Mouse (Mus musculus) Patski (cell line): ENCODE measurements around the gene Hsf4. TPM values are rescaled to one million over a fixed set of nuclear protein-coding genes. Genes with fewer than 3 reads are reported as not detected.

Source experiments
- ATAC-seq: fragments of 100-300 bp; one replicate; pipeline ENCODE4 v1.8.0; 2021
- CTCF ChIA-PET: fragments of 350-600 bp; sonication (Branson Sonifier 250); formaldehyde crosslinking; loops from one replicate; lab custom pipeline; 2022; ENCODE audit warnings: inconsistent platforms; lab: Charles Lee
- POLR2A ChIA-PET: fragments of 350-600 bp; sonication (Branson Sonifier 250); formaldehyde crosslinking; loops from one replicate; lab custom pipeline; 2022; ENCODE audit warnings: antibody characterized with exemption, inconsistent platforms; lab: Charles Lee
- DNase-seq: peaks from one replicate; pipeline ENCODE4 v3.0.0-alpha.2; 2011; ENCODE audit warnings: low read depth, low spot score
- H3K27me3 ChIP-seq: fragments of 371-371 bp; one replicate; pipeline ENCODE4 v1.5.1; 2021
- CTCF ChIP-seq: fragments of 100-300 bp; IDR thresholded peaks from one replicate; pipeline ENCODE4 v1.5.1; 2021
- in situ Hi-C: fragments of 300-500 bp; cut with MboI; formaldehyde crosslinking; loops from 3 replicates; pipeline ENCODE4 v1.11.1; 2018; ENCODE audit warnings: low pct_unique_long_range_greater_than_20kb, mixed read lengths
- polyA plus RNA-seq: library from polyadenylated mRNA; unstranded; gene quantifications from one replicate; pipeline ENCODE4 v1.2.3, GENCODE M21; 2021

Gene Hsf4
- polyA plus RNA-seq, 1 experiment from 2014 or later, result 0.12 TPM

GRCm38 (mm10) chr8:105237442-105238142 is 32.0 kb upstream of the Hsf4 start:
- no peaks in the 10 kb centered on the region for H3K27me3 ChIP-seq
- in situ Hi-C loops, result no loop called here
- no peak for ATAC-seq
- ChIA-PET POLR2A (interaction anchor here (0.6 kb wide), 1 partner anchor 125 kb away, joined by 6 read pairs; no protein-coding TSS in a partner anchor), CTCF (interaction anchor here (1.0 to 1.3 kb wide), 3 partner anchors 8 to 53 kb away, joined by 3 read pairs; partner anchors contain the start of gene D230025D16Rik)
- no peak for DNase-seq
- no peak for TF ChIP-seq CTCF

GRCm38 (mm10) chr8:105241016-105241415 is 28.6 kb upstream of the Hsf4 start:
- TF ChIP-seq CTCF, result no peak
- ChIA-PET POLR2A (no interaction called here), CTCF (interaction anchor here (1.2 to 2.3 kb wide), 3 partner anchors 10 to 39 kb away, joined by 3 to 6 read pairs (median 4); no protein-coding TSS in a partner anchor)
- ATAC-seq, result no peak
- in situ Hi-C loops, result no loop called here
- no peaks in the 10 kb centered on the region for H3K27me3 ChIP-seq
- no peak for DNase-seq

DNA sequence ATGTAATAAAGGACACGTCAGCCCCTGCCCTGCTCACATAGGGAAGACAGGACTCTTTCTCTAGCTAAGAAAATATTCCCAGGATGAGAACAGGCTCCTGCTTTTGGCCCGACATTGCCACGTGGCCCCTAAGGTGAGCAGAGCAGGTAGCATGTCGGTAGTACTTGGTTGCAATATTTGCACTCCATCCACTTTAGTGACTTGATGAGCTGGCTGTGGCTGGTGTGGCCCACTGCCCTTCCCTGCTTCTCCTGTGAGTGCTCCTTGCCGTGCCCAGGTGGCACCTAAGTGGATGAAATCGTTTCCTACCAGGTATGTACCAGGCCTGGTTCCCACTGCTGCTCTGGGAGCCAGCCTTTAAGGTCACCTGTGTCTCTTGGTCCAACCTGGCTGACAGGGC is 17.6 kb upstream of the Hsf4 start:
- no peak for ATAC-seq
- no peaks in the 10 kb centered on the region for H3K27me3 ChIP-seq
- in situ Hi-C loops, result no loop called here
- CTCF ChIA-PET, result interaction anchor here (1.9 kb wide), 1 partner anchor 20 kb away, joined by 5 read pairs; no protein-coding TSS in a partner anchor
- POLR2A ChIA-PET, result no interaction called here
- no peak for TF ChIP-seq CTCF
- no peak for DNase-seq

GRCm38 (mm10) chr8:105252680-105253537 is 16.7 kb upstream of the Hsf4 start:
- no peaks in the 10 kb centered on the region for H3K27me3 ChIP-seq
- TF ChIP-seq CTCF, result no peak
- no peak for DNase-seq
- in situ Hi-C loops, result no loop called here
- ATAC-seq, result no peak
- ChIA-PET POLR2A (no interaction called here), CTCF (interaction anchor here (0.8 to 1.9 kb wide), 4 partner anchors 12 to 118 kb away, joined by 3 to 5 read pairs (median 4); no protein-coding TSS in a partner anchor)

- DNase-seq, result no peak
- ChIA-PET CTCF (interaction anchor here (0.8 to 1.9 kb wide), 4 partner anchors 12 to 117 kb away, joined by 3 to 5 read pairs (median 4); no protein-coding TSS in a partner anchor), POLR2A (no interaction called here)
- TF ChIP-seq CTCF, result no peak
- H3K27me3 ChIP-seq, result no peaks in the 10 kb centered on the region
- no peak for ATAC-seq
- in situ Hi-C loops, result no loop called here
Measured at GRCm38 (mm10) chr8:105253766-105254151, 15.8 kb upstream of the Hsf4 start.

GRCm38 (mm10) chr8:105254152-105254965 is 15.2 kb upstream of the Hsf4 start:
- ATAC-seq (peak; percentile 67), DNase-seq (no peak)
- in situ Hi-C loops, result no loop called here
- CTCF ChIA-PET, result interaction anchor here (0.8 to 1.4 kb wide), 4 partner anchors 11 to 116 kb away, joined by 3 to 5 read pairs (median 4); no protein-coding TSS in a partner anchor
- H3K27me3 ChIP-seq, result no peaks in the 10 kb centered on the region
- POLR2A ChIA-PET, result interaction anchor here (0.8 kb wide), 1 partner anchor 10 kb away, joined by 3 read pairs; the partner anchor contains the start of genes Fbxl8 and Tradd
- no peak for TF ChIP-seq CTCF

- in situ Hi-C loops, result no loop called here
- CTCF ChIA-PET, result interaction anchor here (0.7 to 1.3 kb wide), 3 partner anchors 10 to 117 kb away, joined by 3 to 4 read pairs (median 3); partner anchors contain the start of genes Fbxl8 and Tradd
Measured at GRCm38 (mm10) chr8:105254966-105255350, 14.6 kb upstream of the Hsf4 start, which contains the start of gene B3gnt9. Gene B3gnt9, minus strand, starts transcription at chr8:105255153.

GRCm38 (mm10) chr8:105257318-105258114 is 12.1 kb upstream of the Hsf4 start:
- CTCF ChIA-PET, result no interaction called here
- H3K27me3 ChIP-seq, result no peaks in the 10 kb centered on the region
- ATAC-seq (no peak), DNase-seq (no peak)
- POLR2A ChIA-PET, result no interaction called here
- in situ Hi-C loops, result no loop called here
- TF ChIP-seq CTCF, result no peak

More at GRCm38 (mm10) chr8:105254966-105255350, 14.6 kb upstream of the Hsf4 start, which contains the start of gene B3gnt9:
- DNase-seq (no peak), ATAC-seq (no peak)
- no peaks in the 10 kb centered on the region for H3K27me3 ChIP-seq
- POLR2A ChIA-PET, result interaction anchor here (0.8 kb wide), 1 partner anchor 10 kb away, joined by 3 read pairs; the partner anchor contains the start of genes Fbxl8 and Tradd
- no peak for TF ChIP-seq CTCF
